Comparison of ENCODE assay signal across 14 mouse cellular contexts in genomic region chr4:47645093-47645492, GRCm38 (mm10).
DNase-seq lines count a peak whose midpoint lies in the region; ATAC-seq and TF ChIP-seq lines count a peak whose summit lies in the region.
"Had no signal": no experiment of that assay in that cellular context is flagged by ENCODE, and none has a peak within 500 bp of the region (broad histone marks: within the 10 kb centered on the region; RNA-seq: fewer than 3 reads in every experiment).

No protein-coding gene starts in this region.

- H3K36me3 ChIP-seq in forebrain, postnatal 0 days (ENCODE audit: insufficient read depth), result no peaks in the 10 kb centered on the region
- H3K36me3 ChIP-seq: lung, embryonic 15.5 days; midbrain, embryonic 15.5 days had no signal

- H3K4me1 ChIP-seq in forebrain, postnatal 0 days (ENCODE audit: insufficient read depth), result no peaks in the 10 kb centered on the region
- H3K4me1 ChIP-seq: lung, embryonic 15.5 days; midbrain, embryonic 15.5 days had no signal

- no peak for TF ChIP-seq CTCF in left cerebral cortex, adult 2 months (IDR thresholded peaks at IDR 0.05)
- TF ChIP-seq CTCF in forebrain, postnatal 0 days (IDR thresholded peaks at IDR 0.05; ENCODE audit: low read depth), result no peak

- 63% methylated on average over 1 of the region's 1 CpGs for WGBS in forebrain, postnatal 0 days

- no peaks in the 10 kb centered on the region for H3K9me3 ChIP-seq in forebrain, postnatal 0 days (ENCODE audit: low read length)
- H3K9me3 ChIP-seq: lung, embryonic 15.5 days; midbrain, embryonic 15.5 days had no signal

- no peak overlapping the region for H3K9ac ChIP-seq in forebrain, postnatal 0 days
- H3K9ac ChIP-seq: lung, embryonic 15.5 days; midbrain, embryonic 15.5 days had no signal

- no peak overlapping the region for H3K27ac ChIP-seq in left cerebral cortex, adult 2 months
- no peak overlapping the region for H3K27ac ChIP-seq in forebrain, postnatal 0 days (ENCODE audit: low read depth, low read length)
- H3K27ac ChIP-seq: lung, embryonic 15.5 days; midbrain, embryonic 15.5 days had no signal

- H3K4me3 ChIP-seq in left cerebral cortex, adult 2 months, result no peak overlapping the region
- no peak overlapping the region for H3K4me3 ChIP-seq in forebrain, postnatal 0 days (ENCODE audit: low read depth, low read length)
- H3K4me3 ChIP-seq: erythroblast, embryonic 14.5 days; lung, embryonic 15.5 days; midbrain, embryonic 15.5 days had no signal

- no peak overlapping the region for H3K4me2 ChIP-seq in forebrain, postnatal 0 days (ENCODE audit: low read depth)
- H3K4me2 ChIP-seq: lung, embryonic 15.5 days; midbrain, embryonic 15.5 days had no signal

- peak; percentile 94 for DNase-seq in MN1 (ENCODE audit: low spot score)
- DNase-seq in adrenal gland, postnatal 14 days, result peak; percentile 18
- peak; percentile 66 to 87 for DNase-seq in heart, adult 18-20 months
- DNase-seq in heart, postnatal 25 days (ENCODE audit: low spot score), result peak; percentile 56
- DNase-seq in left cerebral cortex, adult 2 months (ENCODE audit: extremely low spot score in 1 of 2, low spot score in 2 of 2), result no peak
- no peak for DNase-seq in forebrain, postnatal 0 days
- no peak for DNase-seq in B cell, adult 2 months
- DNase-seq in left cerebral cortex, postnatal 4 days, result no peak
- DNase-seq: cerebellum, adult 11-12 months; kidney, postnatal 10 days; thymus, postnatal 14 days had no signal

- intact Hi-C loops in heart, postnatal 25 days (cut with DNase I), result no loop called here
- intact Hi-C loops in left cerebral cortex, adult 2 months (cut with DNase I), result no loop called here
- intact Hi-C loops in left cerebral cortex, postnatal 4 days (cut with DNase I), result no loop called here

- no peak for ATAC-seq in forebrain, postnatal 0 days
- ATAC-seq: midbrain, embryonic 15.5 days had no signal

- no peaks in the 10 kb centered on the region for H3K27me3 ChIP-seq in forebrain, postnatal 0 days (ENCODE audit: insufficient read depth, low read length)
- H3K27me3 ChIP-seq: lung, embryonic 15.5 days; midbrain, embryonic 15.5 days had no signal

Comparison
In these comparisons a context has a peak if more than half of its experiments do, and no peak if none do; other contexts are left out.
1. DNase-seq: peak in MN1 (single experiment), adrenal gland, postnatal 14 days (single experiment), heart, adult 18-20 months (2 of 2) and heart, postnatal 25 days (single experiment); none in left cerebral cortex, adult 2 months (0 of 2), forebrain, postnatal 0 days (single experiment), B cell, adult 2 months (0 of 2) and left cerebral cortex, postnatal 4 days (single experiment).